Mouse (Mus musculus) left cerebral cortex, postnatal 14 days (tissue): ENCODE measurements around the gene Olfr642. TPM values are rescaled to one million over a fixed set of nuclear protein-coding genes. Genes with fewer than 3 reads are reported as not detected.

Experiments used
- DNase-seq, 2 experiments: peaks; one replicate each; pipeline ENCODE4 v3.0.0; 2021 to 2022; ENCODE audit warnings: low spot score in 2 of 2, mixed read lengths in 1 of 2
- intact Hi-C: fragments of 180-260 bp; cut with DNase I; formaldehyde crosslinking; loops from one replicate; pipeline ENCODE4 v1.15.1; 2025
- long read RNA-seq, 2 experiments: library from polyadenylated mRNA; stranded (forward); transcript quantifications; one replicate each; pipeline ENCODE4 v2.0.0; 2021
- total RNA-seq, 2 experiments: library from RNA; stranded (reverse); gene quantifications; 2 replicates each; pipeline ENCODE4 v1.2.3; 2021

Olfr642 gene
- total RNA-seq: not detected
- long read RNA-seq, experiment 1: 0 reads
- long read RNA-seq, experiment 2: 0 reads

DNA sequence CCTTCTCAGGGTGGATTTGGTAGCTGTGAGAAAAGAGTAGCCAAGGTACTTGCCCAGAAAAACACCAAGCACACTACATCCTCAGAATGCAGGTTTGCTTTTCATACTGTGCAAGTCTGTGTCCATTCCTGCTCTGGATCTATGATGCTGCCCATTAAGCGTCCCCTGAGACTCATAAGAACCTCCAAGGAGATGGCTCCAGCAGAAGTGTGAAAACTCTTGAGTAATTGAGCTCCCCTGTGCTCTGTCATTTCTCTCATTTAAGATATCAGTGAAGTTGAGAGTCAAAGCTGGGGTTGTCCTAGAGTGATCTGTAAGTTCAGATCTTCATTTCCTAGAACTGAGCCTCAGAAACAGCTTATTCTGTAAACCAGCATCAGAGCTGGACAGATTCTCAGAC lies at the start of gene Olfr642:
Olfr642 (minus strand) TSS at position 101 of the 400 bp plus-strand sequence.
- intact Hi-C loops: no loop called here
- no peak for DNase-seq

DNA sequence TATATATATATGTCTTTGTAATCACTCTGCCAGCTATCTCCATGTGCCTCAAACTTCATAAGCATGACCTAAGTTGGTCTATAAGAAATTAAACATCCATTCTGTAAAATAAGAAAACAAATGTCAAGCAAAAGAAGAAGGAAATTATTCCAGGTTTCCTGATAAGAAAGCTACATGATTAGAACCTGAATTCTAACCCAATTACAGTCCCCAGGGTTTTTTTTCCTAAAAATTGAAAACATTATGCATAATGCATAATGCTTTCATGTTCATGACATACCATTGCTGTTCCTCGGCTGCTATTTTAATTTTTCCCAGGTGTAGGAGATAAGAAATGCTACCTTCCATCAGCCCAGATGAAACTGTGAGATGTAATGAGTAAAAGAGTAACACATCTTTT lies 32.9 kb upstream of the Olfr642 start, which contains the start of gene Olfr645:
Olfr645 (minus strand) TSS at position 101 of the 400 bp plus-strand sequence.
- intact Hi-C loops: no loop called here

DNA sequence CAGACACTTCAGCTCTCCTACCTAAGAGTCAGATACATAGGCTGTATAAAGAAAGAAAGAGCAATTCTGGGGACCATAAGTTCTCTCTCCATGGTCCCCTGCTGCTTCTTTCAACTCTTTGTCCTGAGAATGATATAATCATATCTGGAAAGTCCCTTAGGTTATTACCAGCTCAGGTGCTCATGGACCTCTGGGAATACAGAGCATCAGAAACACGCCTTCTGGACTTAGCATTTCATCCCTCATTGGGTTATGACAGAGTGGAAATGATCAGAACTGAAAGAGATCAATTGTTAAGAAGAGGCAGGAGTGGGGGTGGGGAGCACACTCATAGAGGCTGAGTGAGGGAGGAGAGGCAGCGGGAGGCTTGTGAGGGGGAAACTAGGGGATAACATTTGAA lies 19.3 kb upstream of the Olfr642 start, which contains the start of gene Olfr644:
Olfr644 (minus strand) TSS at position 101 of the 400 bp plus-strand sequence.
- intact Hi-C loops: no loop called here
- DNase-seq: no peak

More for the DNA sequence above, 32.9 kb upstream of the Olfr642 start, which contains the start of gene Olfr645:
- DNase-seq: no peak

GRCm38 (mm10) chr7:104061345-104061744 lies 8.9 kb upstream of the Olfr642 start, which contains the start of gene 4930516K23Rik:
Gene 4930516K23Rik, minus strand, starts transcription at chr7:104061445.
- intact Hi-C loops: no loop called here
- DNase-seq: no peak

- intact Hi-C loops: no loop called here
- DNase-seq: no peak
Observed at GRCm38 (mm10) chr7:104059215-104059614, 6.7 kb upstream of the Olfr642 start.

DNA sequence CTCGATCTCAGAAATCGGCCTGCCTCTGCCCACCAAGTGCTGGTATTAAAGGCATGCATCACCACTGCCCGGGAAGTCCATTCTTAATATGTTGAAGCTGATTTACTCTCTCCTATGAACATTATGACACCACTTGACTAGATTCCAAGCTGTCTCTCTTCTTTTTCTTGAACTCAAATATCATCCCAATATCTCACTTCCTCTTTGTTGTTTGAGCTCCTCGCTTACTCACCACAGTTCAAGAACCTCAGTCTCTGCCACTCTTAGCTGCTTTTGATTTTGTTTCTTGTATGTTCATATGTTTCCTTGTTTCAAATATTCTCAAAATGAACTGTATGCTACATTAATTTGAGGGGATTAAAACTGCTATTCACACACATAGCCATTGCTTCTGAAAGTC lies 1.7 kb downstream of the Olfr642 start:
- intact Hi-C loops: no loop called here
- DNase-seq: no peak

GRCm38 (mm10) chr7:104035145-104035544 lies 17.3 kb downstream of the Olfr642 start, which contains the start of gene Olfr641:
Gene Olfr641, plus strand, starts transcription at chr7:104035445.
- intact Hi-C loops: no loop called here
- DNase-seq: no peak

GRCm38 (mm10) chr7:104026978-104027377 lies 25.5 kb downstream of the Olfr642 start:
- no peak for DNase-seq
- intact Hi-C loops: no loop called here

DNA sequence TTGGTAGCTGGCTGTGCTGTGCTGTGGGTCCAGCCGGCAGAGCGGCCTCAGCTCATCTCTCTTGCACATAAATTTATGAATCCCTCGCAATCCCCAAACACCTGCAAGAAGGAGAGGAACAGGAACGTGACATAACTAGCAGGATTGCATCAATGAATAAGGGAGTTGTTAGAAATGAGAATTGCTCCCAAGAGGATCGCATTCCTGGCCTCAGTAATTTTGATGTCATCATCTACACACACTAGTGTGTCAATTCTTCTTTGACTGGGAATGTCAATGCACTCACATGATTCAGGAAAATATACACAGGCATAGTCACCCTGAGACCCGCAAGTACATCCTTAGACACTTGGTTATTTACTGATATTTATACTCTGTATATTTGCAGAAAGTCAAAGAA lies 27.0 kb downstream of the Olfr642 start, which contains the start of gene Olfr640:
Olfr640 (minus strand) TSS at position 101 of the 400 bp plus-strand sequence.
- intact Hi-C loops: no loop called here
- no peak for DNase-seq

GRCm38 (mm10) chr7:104021651-104022050 lies 30.8 kb downstream of the Olfr642 start:
- DNase-seq: no peak
- intact Hi-C loops: no loop called here

- intact Hi-C loops: no loop called here
- DNase-seq: no peak
Observed at GRCm38 (mm10) chr7:104018953-104019352, 33.5 kb downstream of the Olfr642 start.

DNA sequence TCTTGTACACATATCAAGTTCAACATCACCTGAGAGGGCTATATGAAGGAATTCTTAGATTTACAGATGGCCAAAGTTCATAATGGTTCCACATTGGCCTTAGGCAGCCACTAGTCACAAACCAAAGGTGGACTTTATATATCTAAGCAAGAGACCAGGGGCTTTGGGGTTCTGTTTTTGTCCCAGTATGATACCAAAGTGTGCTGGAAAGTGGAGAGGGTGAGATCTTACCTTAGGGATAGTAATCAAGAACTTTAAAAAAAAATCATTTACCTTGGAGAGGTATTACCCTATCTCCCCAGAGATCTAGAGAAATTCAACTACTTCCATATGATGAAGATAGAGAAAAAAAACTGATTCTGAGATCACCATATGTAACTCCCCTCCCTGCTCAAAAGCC lies 35.3 kb downstream of the Olfr642 start, which contains the start of gene Olfr639:
Olfr639 (minus strand) TSS at position 101 of the 400 bp plus-strand sequence.
- no peak for DNase-seq
- intact Hi-C loops: no loop called here

DNA sequence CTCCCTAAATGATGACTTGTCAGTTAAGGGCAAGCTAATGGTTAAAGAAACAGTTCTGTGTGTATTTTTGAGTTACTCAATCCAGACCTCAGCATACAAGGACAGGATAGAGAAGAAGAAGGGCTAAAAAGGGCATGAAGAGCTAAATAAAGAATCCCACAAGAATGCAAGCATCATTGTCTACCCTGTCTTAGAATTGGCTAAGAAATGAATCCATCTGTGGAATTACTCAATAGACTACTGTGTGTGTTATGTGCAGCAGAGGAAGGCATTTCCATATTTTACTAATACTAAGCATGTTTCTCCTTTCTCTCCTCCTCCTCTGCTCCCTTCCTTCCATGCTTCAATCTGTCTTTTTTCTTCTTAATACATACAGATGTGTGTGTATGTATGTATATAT lies 53.3 kb downstream of the Olfr642 start:
- intact Hi-C loops: no loop called here

DNA sequence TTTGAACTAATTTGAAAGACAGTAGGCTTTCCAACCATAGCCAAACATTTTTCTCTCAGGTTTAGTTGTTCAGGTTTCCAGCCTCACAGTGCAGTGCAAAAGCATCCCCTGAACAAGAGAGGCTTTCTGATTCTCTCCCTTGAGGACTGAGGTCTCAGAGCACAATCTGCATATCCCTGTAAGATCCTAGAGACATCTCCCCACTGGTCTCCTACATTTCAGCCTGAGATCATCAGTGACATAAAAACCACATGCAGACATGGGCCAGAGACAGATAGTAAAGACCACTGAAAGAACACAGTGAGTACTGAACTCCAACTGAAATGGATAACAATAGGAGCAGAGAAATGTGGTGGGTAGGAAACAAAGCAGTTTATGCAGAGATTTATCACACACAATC lies 54.0 kb downstream of the Olfr642 start, which contains the start of gene Olfr638:
Olfr638 (plus strand) TSS at position 301 of the 400 bp plus-strand sequence.
- DNase-seq: no peak
- intact Hi-C loops: no loop called here

More for the DNA sequence above, 53.3 kb downstream of the Olfr642 start:
- no peak for DNase-seq

Other genes starting within 250 kb of the Olfr642 start
- gene Hbb-bt, start 238.7 kb downstream of the Olfr642 start, total RNA-seq: 100 to 1,000 TPM; 116 to 138 TPM
- 100 to 1,000 TPM; 912 to 967 TPM for gene Hbb-bs, start 224.6 kb downstream of the Olfr642 start, total RNA-seq
- not detected for gene Hbb-bh2, start 212.1 kb downstream of the Olfr642 start, total RNA-seq
- not detected for gene Hbb-bh1, start 209.5 kb downstream of the Olfr642 start, total RNA-seq
- gene Hbb-y, start 199.4 kb downstream of the Olfr642 start, total RNA-seq: not detected
- not detected for gene Olfr66, start 166.4 kb downstream of the Olfr642 start, total RNA-seq
- gene Olfr64, start 158.2 kb downstream of the Olfr642 start, total RNA-seq: not detected
- not detected for gene Olfr65, start 149.2 kb downstream of the Olfr642 start, total RNA-seq
- not detected for gene Olfr631, start 123.8 kb downstream of the Olfr642 start, total RNA-seq
- not detected for gene Olfr632, start 118.3 kb downstream of the Olfr642 start, total RNA-seq
- not detected for gene Olfr633, start 108.2 kb downstream of the Olfr642 start, total RNA-seq
- under 1 TPM in 1 of 2 experiments, not detected in 1; 0.04 TPM for gene Olfr635, start 81.5 kb downstream of the Olfr642 start, total RNA-seq
- gene Olfr638, start 53.9 kb downstream of the Olfr642 start, total RNA-seq: not detected
- under 1 TPM; 0.08 to 0.18 TPM for gene Olfr639, start 35.4 kb downstream of the Olfr642 start, total RNA-seq
- gene Olfr640, start 27.1 kb downstream of the Olfr642 start, total RNA-seq: not detected
- not detected for gene Olfr641, start 17.2 kb downstream of the Olfr642 start, total RNA-seq
- not detected for gene 4930516K23Rik, start 8.8 kb upstream of the Olfr642 start, total RNA-seq
- gene Olfr644, start 19.2 kb upstream of the Olfr642 start, total RNA-seq: not detected
- gene Olfr645, start 32.8 kb upstream of the Olfr642 start, total RNA-seq: not detected
- not detected for gene Olfr646, start 52.2 kb upstream of the Olfr642 start, total RNA-seq
- not detected for gene Ubqln5, start 77.2 kb upstream of the Olfr642 start, total RNA-seq
- not detected for gene Olfr643, start 84.7 kb upstream of the Olfr642 start, total RNA-seq
- not detected for gene Ubqln3, start 90.6 kb upstream of the Olfr642 start, total RNA-seq
- not detected for gene Ubqlnl, start 97.9 kb upstream of the Olfr642 start, total RNA-seq
- gene Olfm5, start 112.2 kb upstream of the Olfr642 start, total RNA-seq: not detected
- under 1 TPM; 0.30 to 0.40 TPM for gene Olfr648, start 130.7 kb upstream of the Olfr642 start, total RNA-seq
- gene Olfr649, start 143.3 kb upstream of the Olfr642 start, total RNA-seq: not detected
- gene Trim6, start 166.1 kb upstream of the Olfr642 start, total RNA-seq: under 1 TPM; 0.13 to 0.15 TPM
- gene Trim34a, start 191.8 kb upstream of the Olfr642 start, total RNA-seq: under 1 TPM; 0.68 to 0.72 TPM
- gene Trim5, start 235.4 kb upstream of the Olfr642 start, total RNA-seq: under 1 TPM; 0.38 to 0.55 TPM